Mouse (Mus musculus): ENCODE data around the gene Sphkap. TPM values are rescaled to one million over a fixed set of nuclear protein-coding genes. Genes with fewer than 3 reads are reported as not detected.
A peak's percentile ranks its signal among the peaks of the same experiment; 100 is the strongest.

Sphkap gene
- 5.1 and 5.7 TPM in 2 replicates for polyA plus RNA-seq (2015; fragmentation: Nextera tagmentation; extraction: Ambion mirVana)

GRCm38 (mm10) chr1:83408021-83408464 is at the start of gene Sphkap:
Gene Sphkap (minus strand): TSS chr1:83408200.
- peak; percentile 95 for ATAC-seq
- Histone ChIP-seq H3K9ac (peak within 1 kb of the TSS; percentile 62), H3K27me3 (peaks cover 5% of the 10 kb centered on the region; the same call in 1 of the 2 replicates), H3K4me2 (peak within 1 kb of the TSS; percentile 85), H3K36me3 (ENCODE audit: poor library complexity, severe bottlenecking) (no peaks in the 10 kb centered on the region), H3K27ac (no peak within 1 kb of the TSS), H3K4me3 (peak within 1 kb of the TSS; percentile 46), H3K4me1 (peaks cover 5% of the 10 kb centered on the region; the same call in 1 of the 2 replicates), H3K9me3 (replicated peaks) (no peaks in the 10 kb centered on the region)
- WGBS, result under 1% methylated on average over 16 of the region's 16 CpGs

DNA sequence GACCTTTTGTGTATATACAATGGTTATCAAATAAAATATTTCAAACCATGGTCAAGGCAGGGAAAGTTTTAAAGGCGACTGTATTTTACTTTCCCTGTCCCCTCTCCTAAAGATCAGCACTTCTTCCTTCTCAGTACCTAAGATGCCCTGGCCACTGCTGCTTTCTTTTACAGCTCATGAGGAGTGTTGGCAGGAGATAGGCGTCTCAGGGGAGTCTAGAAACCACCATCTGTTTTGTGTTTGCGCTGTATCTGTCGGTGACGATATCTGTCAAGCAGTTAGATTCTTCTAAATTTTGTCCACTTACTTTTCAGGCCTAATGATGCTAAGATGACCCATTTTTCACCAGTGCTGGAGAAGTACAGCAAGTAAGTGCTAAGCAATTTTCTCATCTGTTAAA is 43.3 kb upstream of the Sphkap start:
- H3K9me3 ChIP-seq (replicated peaks), result no peaks in the 10 kb centered on the region
- no peak overlapping the region for H3K9ac ChIP-seq
- H3K4me2 ChIP-seq, result no peak overlapping the region
- H3K4me1 ChIP-seq, result no peaks in the 10 kb centered on the region
- H3K27ac ChIP-seq, result no peak overlapping the region
- H3K27me3 ChIP-seq, result no peaks in the 10 kb centered on the region
- no peak overlapping the region for H3K4me3 ChIP-seq
- ATAC-seq, result no peak
- no peaks in the 10 kb centered on the region for H3K36me3 ChIP-seq (ENCODE audit: poor library complexity, severe bottlenecking)
- WGBS, result 72% methylated on average over 5 of the region's 5 CpGs

- H3K4me1 ChIP-seq, result no peaks in the 10 kb centered on the region
- no peak overlapping the region for H3K4me3 ChIP-seq
- no peak for ATAC-seq
- no peaks in the 10 kb centered on the region for H3K27me3 ChIP-seq
- H3K4me2 ChIP-seq, result no peak overlapping the region
- no peak overlapping the region for H3K27ac ChIP-seq
- H3K9me3 ChIP-seq (replicated peaks), result no peaks in the 10 kb centered on the region
- WGBS, result 96% methylated on average over 2 of the region's 2 CpGs
- no peak overlapping the region for H3K9ac ChIP-seq
- H3K36me3 ChIP-seq (ENCODE audit: poor library complexity, severe bottlenecking), result no peaks in the 10 kb centered on the region
Observed at GRCm38 (mm10) chr1:83440422-83440821, 32.4 kb upstream of the Sphkap start.

DNA sequence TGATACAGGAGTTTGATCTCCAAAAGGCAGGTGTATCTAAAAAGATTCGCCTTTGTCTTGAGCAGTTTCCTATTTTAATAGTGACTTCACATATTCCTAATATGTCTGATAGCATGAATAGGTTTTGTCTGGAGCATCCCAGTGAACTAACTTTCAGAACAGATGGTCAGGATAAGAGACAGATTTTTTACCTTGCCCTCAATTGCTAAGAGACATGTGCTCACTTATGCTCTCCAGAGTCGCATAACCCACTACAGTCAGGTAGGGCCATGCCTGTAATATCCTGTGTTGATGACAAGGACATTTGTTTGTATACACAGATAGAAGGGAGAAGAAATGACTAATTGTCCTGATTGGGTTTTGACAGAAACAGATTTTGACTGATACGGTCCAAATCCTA is 25.9 kb upstream of the Sphkap start:
- no peak for ATAC-seq
- H3K9ac ChIP-seq, result no peak overlapping the region
- H3K4me2 ChIP-seq, result no peak overlapping the region
- H3K9me3 ChIP-seq (replicated peaks), result no peaks in the 10 kb centered on the region
- no peaks in the 10 kb centered on the region for H3K4me1 ChIP-seq
- H3K27ac ChIP-seq, result no peak overlapping the region
- H3K27me3 ChIP-seq, result no peaks in the 10 kb centered on the region
- H3K4me3 ChIP-seq, result no peak overlapping the region
- WGBS, result 92% methylated on average over 3 of the region's 3 CpGs
- no peaks in the 10 kb centered on the region for H3K36me3 ChIP-seq (ENCODE audit: poor library complexity, severe bottlenecking)

- ATAC-seq, result no peak
- Histone ChIP-seq H3K9ac (no peak overlapping the region), H3K9me3 (replicated peaks) (no peaks in the 10 kb centered on the region), H3K27ac (no peak overlapping the region), H3K4me3 (no peak overlapping the region), H3K36me3 (ENCODE audit: poor library complexity, severe bottlenecking) (no peaks in the 10 kb centered on the region), H3K4me1 (no peaks in the 10 kb centered on the region), H3K4me2 (no peak overlapping the region), H3K27me3 (no peaks in the 10 kb centered on the region)
Observed at GRCm38 (mm10) chr1:83429866-83430265, 21.9 kb upstream of the Sphkap start.

DNA sequence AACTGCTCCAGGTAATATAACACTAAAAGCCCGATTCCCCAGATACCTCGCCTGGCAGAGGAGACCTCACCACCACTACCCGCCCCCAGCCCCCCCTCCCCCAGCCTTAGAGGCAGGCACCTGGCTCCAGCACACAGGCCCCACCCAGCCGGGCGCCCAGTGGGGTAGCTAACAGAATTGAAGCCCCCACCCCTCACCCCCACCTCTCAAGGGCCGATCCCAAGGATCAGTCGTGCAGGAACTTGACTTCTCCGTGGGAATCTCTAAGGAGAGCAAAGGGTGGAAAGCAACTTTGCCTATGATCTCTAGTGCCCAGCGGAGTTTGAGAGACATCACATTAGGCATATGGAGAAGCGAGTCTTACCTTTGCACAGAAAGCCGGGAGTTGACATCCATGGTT is 384 bp downstream of the Sphkap start:
- Histone ChIP-seq H3K9me3 (replicated peaks) (no peaks in the 10 kb centered on the region), H3K9ac (peak overlapping the region; percentile 62), H3K36me3 (ENCODE audit: poor library complexity, severe bottlenecking) (no peaks in the 10 kb centered on the region), H3K4me3 (peak overlapping the region; percentile 46), H3K27ac (no peak overlapping the region), H3K4me1 (peaks cover 5% of the 10 kb centered on the region; the same call in 1 of the 2 replicates), H3K27me3 (peaks cover 5% of the 10 kb centered on the region; the same call in 1 of the 2 replicates), H3K4me2 (peak overlapping the region; percentile 85)
- under 1% methylated on average over 11 of the region's 11 CpGs for WGBS
- peak; percentile 61 for ATAC-seq

DNA sequence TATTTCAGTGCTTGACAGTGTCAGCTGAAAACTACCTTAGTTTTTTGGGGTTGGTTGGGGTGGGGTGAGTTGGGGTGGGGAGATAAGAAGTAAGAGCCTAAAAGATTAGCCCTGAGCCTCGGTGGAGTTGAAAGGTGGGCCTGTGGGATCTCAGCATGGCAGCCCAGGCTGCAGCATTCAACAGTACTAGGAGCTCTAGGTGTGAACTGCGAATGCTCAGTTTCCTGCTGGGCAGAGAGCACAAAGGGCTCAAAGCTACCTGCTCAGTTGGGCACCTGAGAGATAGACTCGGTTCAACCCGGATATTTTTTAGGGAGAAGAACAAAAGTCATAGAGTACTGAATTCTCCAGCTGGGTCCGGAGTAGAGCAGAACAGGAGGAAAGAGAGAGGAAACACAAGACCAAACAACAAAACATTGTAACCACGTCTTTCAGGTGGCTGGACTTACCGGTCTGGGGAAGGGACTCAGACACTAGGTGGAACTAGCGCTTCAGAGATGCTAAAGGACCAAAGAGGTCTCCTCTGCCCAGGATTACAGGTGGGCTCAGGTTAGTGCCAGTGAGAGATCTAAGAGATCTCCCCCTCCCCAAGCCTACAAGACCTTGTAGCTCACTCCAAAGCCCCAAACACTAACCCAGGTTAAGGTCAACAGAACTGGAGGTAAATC is 984 bp downstream of the Sphkap start:
- H3K27me3 ChIP-seq, result peaks cover 5% of the 10 kb centered on the region; the same call in 1 of the 2 replicates
- ATAC-seq, result no peak
- H3K4me3 ChIP-seq, result peak overlapping the region; percentile 46
- no peaks in the 10 kb centered on the region for H3K36me3 ChIP-seq (ENCODE audit: poor library complexity, severe bottlenecking)
- no peaks in the 10 kb centered on the region for H3K9me3 ChIP-seq (replicated peaks)
- H3K4me1 ChIP-seq, result peaks cover 5% of the 10 kb centered on the region; the same call in 1 of the 2 replicates
- no peak overlapping the region; the same call in 1 of the 2 replicates for H3K9ac ChIP-seq
- H3K27ac ChIP-seq, result no peak overlapping the region
- peak overlapping the region; percentile 85 for H3K4me2 ChIP-seq
- 10% methylated on average over 8 of the region's 8 CpGs for WGBS

- no peak for ATAC-seq
- Histone ChIP-seq H3K27ac (no peak overlapping the region), H3K4me2 (no peak overlapping the region), H3K9me3 (replicated peaks) (no peaks in the 10 kb centered on the region), H3K9ac (no peak overlapping the region), H3K27me3 (no peaks in the 10 kb centered on the region), H3K4me1 (no peaks in the 10 kb centered on the region), H3K4me3 (no peak overlapping the region), H3K36me3 (ENCODE audit: poor library complexity, severe bottlenecking) (no peaks in the 10 kb centered on the region)
- 75% methylated on average over 1 of the region's 1 CpGs for WGBS
Observed at GRCm38 (mm10) chr1:83401079-83401478, 6.9 kb downstream of the Sphkap start.

DNA sequence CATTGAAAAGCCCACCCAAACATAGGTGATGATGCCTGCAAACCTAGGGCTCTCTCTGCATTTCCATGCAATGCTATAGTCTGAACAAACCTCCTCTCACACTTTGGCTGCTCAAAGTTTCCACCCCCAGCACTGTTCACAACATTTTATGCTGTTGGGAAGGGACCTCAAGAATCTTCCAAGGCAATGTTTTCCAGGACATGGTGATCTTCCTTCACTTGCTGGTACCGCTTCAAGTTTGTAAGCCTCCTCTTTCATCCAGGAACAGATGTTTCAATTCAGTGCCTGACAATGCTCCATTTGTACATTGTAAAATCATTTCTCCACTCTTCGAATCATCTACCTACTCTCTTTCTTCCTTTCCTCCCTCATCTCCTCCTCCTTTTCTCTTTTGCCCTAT is 11.7 kb downstream of the Sphkap start:
- Histone ChIP-seq H3K27me3 (no peaks in the 10 kb centered on the region), H3K27ac (no peak overlapping the region), H3K4me1 (no peaks in the 10 kb centered on the region), H3K4me2 (no peak overlapping the region), H3K9ac (no peak overlapping the region), H3K36me3 (ENCODE audit: poor library complexity, severe bottlenecking) (no peaks in the 10 kb centered on the region), H3K4me3 (no peak overlapping the region), H3K9me3 (replicated peaks) (no peaks in the 10 kb centered on the region)
- ATAC-seq, result no peak
- 89% methylated on average over 2 of the region's 2 CpGs for WGBS

GRCm38 (mm10) chr1:83395559-83395958 is 12.4 kb downstream of the Sphkap start:
- Histone ChIP-seq H3K4me2 (no peak overlapping the region), H3K9me3 (replicated peaks) (no peaks in the 10 kb centered on the region), H3K4me1 (no peaks in the 10 kb centered on the region), H3K4me3 (no peak overlapping the region), H3K27me3 (no peaks in the 10 kb centered on the region), H3K9ac (no peak overlapping the region), H3K27ac (no peak overlapping the region), H3K36me3 (ENCODE audit: poor library complexity, severe bottlenecking) (no peaks in the 10 kb centered on the region)
- ATAC-seq, result no peak
- 79% methylated on average over 5 of the region's 5 CpGs for WGBS

- ATAC-seq, result no peak
- no peaks in the 10 kb centered on the region for H3K9me3 ChIP-seq (replicated peaks)
- no peaks in the 10 kb centered on the region for H3K27me3 ChIP-seq
- WGBS, result 60% methylated on average over 4 of the region's 4 CpGs
- H3K36me3 ChIP-seq (ENCODE audit: poor library complexity, severe bottlenecking), result no peaks in the 10 kb centered on the region
- H3K4me1 ChIP-seq, result peaks cover 3% of the 10 kb centered on the region; the same call in 1 of the 2 replicates
- no peak overlapping the region for H3K9ac ChIP-seq
- H3K4me3 ChIP-seq, result no peak overlapping the region
- no peak overlapping the region for H3K27ac ChIP-seq
- H3K4me2 ChIP-seq, result no peak overlapping the region
Observed at GRCm38 (mm10) chr1:83389419-83389818, 18.6 kb downstream of the Sphkap start.

GRCm38 (mm10) chr1:83377404-83377803 is 30.6 kb downstream of the Sphkap start:
- Histone ChIP-seq H3K27ac (no peak overlapping the region), H3K4me1 (no peaks in the 10 kb centered on the region), H3K9me3 (replicated peaks) (no peaks in the 10 kb centered on the region), H3K4me3 (no peak overlapping the region), H3K4me2 (no peak overlapping the region), H3K36me3 (ENCODE audit: poor library complexity, severe bottlenecking) (no peaks in the 10 kb centered on the region), H3K9ac (no peak overlapping the region), H3K27me3 (no peaks in the 10 kb centered on the region)
- WGBS, result 84% methylated on average over 1 of the region's 1 CpGs
- no peak for ATAC-seq

DNA sequence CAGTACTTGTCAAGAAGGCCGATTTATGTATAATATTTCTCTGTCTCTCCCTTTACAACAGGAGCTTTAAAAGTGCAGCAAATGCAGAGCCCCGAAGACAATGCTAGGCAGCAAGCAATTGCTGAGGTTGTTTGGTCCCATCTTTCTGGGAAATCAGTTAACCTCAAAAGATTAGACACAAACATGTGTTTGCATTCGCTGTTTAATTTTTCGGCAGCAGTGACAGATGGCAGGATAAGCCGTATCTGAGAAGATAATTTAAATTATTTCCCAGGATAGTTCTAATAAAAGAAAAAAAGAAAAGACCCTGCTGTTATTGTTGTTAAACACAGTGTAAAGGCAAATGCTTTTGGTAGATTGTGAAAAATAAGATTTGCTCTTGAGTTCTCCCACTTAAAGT is 41.5 kb downstream of the Sphkap start:
- no peaks in the 10 kb centered on the region for H3K4me1 ChIP-seq
- H3K4me3 ChIP-seq, result no peak overlapping the region
- H3K9me3 ChIP-seq (replicated peaks), result no peaks in the 10 kb centered on the region
- ATAC-seq, result no peak
- H3K27me3 ChIP-seq, result no peaks in the 10 kb centered on the region
- H3K36me3 ChIP-seq (ENCODE audit: poor library complexity, severe bottlenecking), result no peaks in the 10 kb centered on the region
- no peak overlapping the region for H3K27ac ChIP-seq
- H3K4me2 ChIP-seq, result no peak overlapping the region
- no peak overlapping the region for H3K9ac ChIP-seq
- 76% methylated on average over 5 of the region's 5 CpGs for WGBS

Measured in forebrain, embryonic 13.5 days (tissue).